In the genomic region with DNA sequence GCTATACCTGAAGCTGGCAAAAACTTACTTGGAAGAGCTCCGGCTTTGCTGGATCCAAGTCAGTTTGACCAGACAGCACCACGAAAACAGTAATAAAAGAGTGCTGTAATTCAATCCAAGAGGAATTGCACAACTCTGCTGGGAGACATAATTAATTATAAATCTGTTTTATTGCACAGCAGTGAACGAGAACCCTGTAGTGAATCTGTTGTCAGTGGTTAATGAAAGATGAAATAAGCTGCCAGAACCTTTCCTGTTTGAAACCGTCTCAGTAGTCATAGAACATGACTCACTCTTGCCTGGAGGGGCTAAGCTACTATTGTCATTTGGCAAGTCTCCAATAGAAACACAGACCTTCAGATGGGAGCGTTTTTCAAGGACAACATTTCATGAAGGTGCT, we compare ENCODE assay signal across 7 mouse cellular contexts. TPM values are rescaled to one million over a fixed set of nuclear protein-coding genes. Genes with fewer than 3 reads are reported as not detected.
DNase-seq lines count a peak whose midpoint lies in the region; ATAC-seq and TF ChIP-seq lines count a peak whose summit lies in the region.

No protein-coding gene starts in this region.

- H3K4me3 ChIP-seq in lung, postnatal 0 days (ENCODE audit: low read depth, low read length) = peak overlapping the region; percentile 79
- peak overlapping the region; percentile 95 for H3K4me3 ChIP-seq in brown adipose tissue, adult 24 weeks (ENCODE audit: insufficient read depth, low read depth, low read length)
- peak overlapping the region; percentile 65 for H3K4me3 ChIP-seq in hindbrain, embryonic 10.5 days
- H3K4me3 ChIP-seq in midbrain, embryonic 11.5 days (ENCODE audit: low read depth, low read length) = peak overlapping the region; percentile 71

- TF ChIP-seq CTCF in lung, postnatal 0 days (IDR thresholded peaks at IDR 0.05) = no peak

- peak; percentile 12 for ATAC-seq in lung, postnatal 0 days
- no peak for ATAC-seq in midbrain, embryonic 11.5 days (ENCODE audit: low FRiP score)

- no peaks in the 10 kb centered on the region for H3K27me3 ChIP-seq in lung, postnatal 0 days (replicated peaks; ENCODE audit: insufficient read depth, low read length)
- no peaks in the 10 kb centered on the region; the same call in 1 of the 2 replicates for H3K27me3 ChIP-seq in hindbrain, embryonic 10.5 days (ENCODE audit: insufficient read depth, poor library complexity, severe bottlenecking)
- no peaks in the 10 kb centered on the region for H3K27me3 ChIP-seq in midbrain, embryonic 11.5 days (ENCODE audit: control insufficient read depth, insufficient read depth, low read length)

- H3K9ac ChIP-seq in lung, postnatal 0 days (replicated peaks; ENCODE audit: low read depth) = peak overlapping the region; percentile 87
- H3K9ac ChIP-seq in midbrain, embryonic 11.5 days (ENCODE audit: low read length) = peak overlapping the region; percentile 87; the same call in 1 of the 2 replicates

- WGBS in lung, postnatal 0 days = 14% methylated on average over 5 of the region's 5 CpGs
- WGBS in hindbrain, embryonic 10.5 days = 78% methylated on average over 5 of the region's 5 CpGs
- WGBS in midbrain, embryonic 11.5 days = 79% methylated on average over 5 of the region's 5 CpGs

- peaks cover 12% of the 10 kb centered on the region for H3K4me1 ChIP-seq in lung, postnatal 0 days (ENCODE audit: insufficient read depth, low read depth, low read length)
- H3K4me1 ChIP-seq in brown adipose tissue, adult 24 weeks (ENCODE audit: control insufficient read depth, insufficient read depth, insufficient read length, low read length) = 0 out of 2 replicates have a peak, but pooled peaks cover 3% of the 10 kb centered on the region
- H3K4me1 ChIP-seq in hindbrain, embryonic 10.5 days (replicated peaks) = peaks cover 17% of the 10 kb centered on the region
- H3K4me1 ChIP-seq in midbrain, embryonic 11.5 days (ENCODE audit: control insufficient read depth, insufficient read depth, low read length) = peaks cover 8% of the 10 kb centered on the region; the same call in 1 of the 2 replicates

- H3K4me2 ChIP-seq in lung, postnatal 0 days (replicated peaks; ENCODE audit: low read depth, low read length) = peak overlapping the region; percentile 75
- peak overlapping the region; percentile 85 for H3K4me2 ChIP-seq in midbrain, embryonic 11.5 days

- TF ChIP-seq EP300 in lung, postnatal 0 days (IDR thresholded peaks at IDR 0.05) = peak; percentile 33; the same call in 1 of the 2 replicates

- H3K36me3 ChIP-seq in lung, postnatal 0 days (ENCODE audit: insufficient read depth, low read length) = no peaks in the 10 kb centered on the region
- H3K36me3 ChIP-seq in hindbrain, embryonic 10.5 days = peaks cover 6% of the 10 kb centered on the region; the same call in 1 of the 2 replicates
- H3K36me3 ChIP-seq in midbrain, embryonic 11.5 days (ENCODE audit: control insufficient read depth, insufficient read depth, low read length) = no peaks in the 10 kb centered on the region

- peak overlapping the region; percentile 97 for H3K27ac ChIP-seq in lung, postnatal 0 days (ENCODE audit: low read length)
- 0 out of 2 replicates have a peak overlapping the region, but pooled peaks have one; percentile 4 for H3K27ac ChIP-seq in brown adipose tissue, adult 24 weeks (replicated peaks; ENCODE audit: low read depth, low read length)
- peak overlapping the region; percentile 98 for H3K27ac ChIP-seq in hindbrain, embryonic 10.5 days
- no peak overlapping the region for H3K27ac ChIP-seq in midbrain, embryonic 11.5 days (ENCODE audit: low read depth, low read length)

- peak; percentile 80 for DNase-seq in lung, postnatal 0 days (ENCODE audit: low spot score)
- no peak for DNase-seq in lung, postnatal 10 days
- DNase-seq in hindbrain, embryonic 10.5 days (ENCODE audit: low spot score) = no peak
- peak; percentile 82 for DNase-seq in midbrain, embryonic 11.5 days (ENCODE audit: low spot score, missing footprints)
- DNase-seq in right cerebral cortex, postnatal 36 days (ENCODE audit: low spot score in 2 of 2) = no peak
- DNase-seq in layer of hippocampus, postnatal 36 days = no peak

- H3K9me3 ChIP-seq in lung, postnatal 0 days (ENCODE audit: low read length) = no peaks in the 10 kb centered on the region
- H3K9me3 ChIP-seq in hindbrain, embryonic 10.5 days = no peaks in the 10 kb centered on the region
- H3K9me3 ChIP-seq in midbrain, embryonic 11.5 days (ENCODE audit: control insufficient read depth, low read length) = no peaks in the 10 kb centered on the region

RNA-seq across cellular contexts. Expression of a gene that starts 0.7 kb away (rescaled TPM):
- polyA plus RNA-seq in lung, postnatal 0 days (2015; fragmentation: Nextera tagmentation; extraction: Ambion mirVana) = 37.1 and 38.0 TPM in 2 replicates
- 22.9 and 29.5 TPM in 2 replicates for polyA plus RNA-seq in brown adipose tissue, adult 24 weeks (2012; ENCODE audit: insufficient read depth, insufficient read length, missing spikeins)
- 49.3 and 60.3 TPM in 2 replicates for polyA plus RNA-seq in hindbrain, embryonic 10.5 days (2016; fragmentation: Nextera tagmentation; extraction: Ambion mirVana)
- 65.5 and 74.8 TPM in 2 replicates for polyA plus RNA-seq in midbrain, embryonic 11.5 days (2014; fragmentation: Nextera tagmentation; extraction: Ambion mirVana)
- 10 to 100 TPM; 72.7 to 79.5 TPM for total RNA-seq in layer of hippocampus, postnatal 36 days (2021)

RNA-seq across cellular contexts. Expression of a gene that starts 22.8 kb away (rescaled TPM):
- 60.3 and 67.9 TPM in 2 replicates for polyA plus RNA-seq in lung, postnatal 0 days (2015; fragmentation: Nextera tagmentation; extraction: Ambion mirVana)
- polyA plus RNA-seq in brown adipose tissue, adult 24 weeks (2012; ENCODE audit: insufficient read depth, insufficient read length, missing spikeins) = 9.4 and 9.7 TPM in 2 replicates
- polyA plus RNA-seq in hindbrain, embryonic 10.5 days (2016; fragmentation: Nextera tagmentation; extraction: Ambion mirVana) = 55.0 and 66.6 TPM in 2 replicates
- polyA plus RNA-seq in midbrain, embryonic 11.5 days (2014; fragmentation: Nextera tagmentation; extraction: Ambion mirVana) = 85.4 and 92.0 TPM in 2 replicates
- 10 to 100 TPM; 49.9 to 56.4 TPM for total RNA-seq in layer of hippocampus, postnatal 36 days (2021)

RNA-seq across cellular contexts. Expression of a gene that starts 23.1 kb away (rescaled TPM):
- 33.7 and 34.5 TPM in 2 replicates for polyA plus RNA-seq in lung, postnatal 0 days (2015; fragmentation: Nextera tagmentation; extraction: Ambion mirVana)
- 28.9 and 45.6 TPM in 2 replicates for polyA plus RNA-seq in brown adipose tissue, adult 24 weeks (2012; ENCODE audit: insufficient read depth, insufficient read length, missing spikeins)
- polyA plus RNA-seq in hindbrain, embryonic 10.5 days (2016; fragmentation: Nextera tagmentation; extraction: Ambion mirVana) = 57.2 and 65.2 TPM in 2 replicates
- polyA plus RNA-seq in midbrain, embryonic 11.5 days (2014; fragmentation: Nextera tagmentation; extraction: Ambion mirVana) = 80.1 and 85.4 TPM in 2 replicates
- total RNA-seq in layer of hippocampus, postnatal 36 days (2021) = 10 to 100 TPM; 59.3 to 62.8 TPM

Comparison
In these comparisons a context has a peak if more than half of its experiments do, and no peak if none do; other contexts are left out.
1. DNase-seq: peak in lung, postnatal 0 days (single experiment) and midbrain, embryonic 11.5 days (single experiment); none in lung, postnatal 10 days (single experiment), hindbrain, embryonic 10.5 days (single experiment), right cerebral cortex, postnatal 36 days (0 of 2) and layer of hippocampus, postnatal 36 days (0 of 2).
2. Peak in every context shown above with its lines, with median percentiles within 50 percentile points of each other: H3K4me3 ChIP-seq.